Mouse (Mus musculus): ENCODE measurements at regions not wholly inside any gene's neighbourhood (a gene's known extent, or its start where the extent isn't known, plus 50 kb on each side); places are given as distances from the start of the nearest gene placed in this dataset.

- Histone ChIP-seq H3K4me3 (ENCODE audit: insufficient read depth, low read depth, low read length) (no peak overlapping the region), H3K27ac (replicated peaks; ENCODE audit: insufficient read depth, low read depth, low read length) (no peak overlapping the region), H3K27me3 (ENCODE audit: control insufficient read depth, insufficient read depth, low read length) (no peaks in the 10 kb centered on the region), H3K9ac (ENCODE audit: low read depth, low read length) (no peak overlapping the region), H3K4me1 (ENCODE audit: control insufficient read depth, insufficient read depth, low read length) (peaks cover 22% of the 10 kb centered on the region), H3K79me2 (ENCODE audit: control insufficient read depth, insufficient read depth, low read length) (no peaks in the 10 kb centered on the region), H3K36me3 (ENCODE audit: control insufficient read depth, insufficient read depth, low read length) (no peaks in the 10 kb centered on the region)
- WGBS: 28% methylated on average over 16 of the region's 17 CpGs
- TF ChIP-seq POLR2A (IDR thresholded peaks at IDR 0.05; ENCODE audit: extremely low read depth, insufficient read depth, low read length) (no peak), CTCF (IDR thresholded peaks at IDR 0.05; ENCODE audit: low read depth, low read length) (no peak)
- peak; percentile 56 for DNase-seq (ENCODE audit: extremely low read depth, low read depth, low spot score)
Observed at GRCm38 (mm10) chr17:29438347-29439235, 52.0 kb upstream of the Pim1 start.

- H3K4me3 ChIP-seq (ENCODE audit: insufficient read depth, low read depth, low read length): no peak overlapping the region
- DNase-seq (ENCODE audit: extremely low read depth, low read depth, low spot score): peak; percentile 59
- no peak overlapping the region; the same call in 1 of the 2 replicates for H3K27ac ChIP-seq (replicated peaks; ENCODE audit: insufficient read depth, low read depth, low read length)
- TF ChIP-seq POLR2A (IDR thresholded peaks at IDR 0.05; ENCODE audit: extremely low read depth, insufficient read depth, low read length): no peak
- no peak for TF ChIP-seq CTCF (IDR thresholded peaks at IDR 0.05; ENCODE audit: low read depth, low read length)
- no peaks in the 10 kb centered on the region for H3K79me2 ChIP-seq (ENCODE audit: control insufficient read depth, insufficient read depth, low read length)
- no peak overlapping the region for H3K9ac ChIP-seq (ENCODE audit: low read depth, low read length)
- H3K4me1 ChIP-seq (ENCODE audit: control insufficient read depth, insufficient read depth, low read length): peaks cover 22% of the 10 kb centered on the region
- 41% methylated on average over 4 of the region's 4 CpGs for WGBS
- no peaks in the 10 kb centered on the region for H3K27me3 ChIP-seq (ENCODE audit: control insufficient read depth, insufficient read depth, low read length)
- H3K36me3 ChIP-seq (ENCODE audit: control insufficient read depth, insufficient read depth, low read length): no peaks in the 10 kb centered on the region
Observed at GRCm38 (mm10) chr17:29439992-29440391, 50.6 kb upstream of the Pim1 start.

- no peaks in the 10 kb centered on the region for H3K36me3 ChIP-seq (ENCODE audit: control insufficient read depth, insufficient read depth, low read length)
- H3K9ac ChIP-seq (ENCODE audit: low read depth, low read length): no peak overlapping the region
- H3K79me2 ChIP-seq (ENCODE audit: control insufficient read depth, insufficient read depth, low read length): no peaks in the 10 kb centered on the region
- TF ChIP-seq POLR2A (IDR thresholded peaks at IDR 0.05; ENCODE audit: extremely low read depth, insufficient read depth, low read length): no peak
- no peak for TF ChIP-seq CTCF (IDR thresholded peaks at IDR 0.05; ENCODE audit: low read depth, low read length)
- peaks cover 22% of the 10 kb centered on the region for H3K4me1 ChIP-seq (ENCODE audit: control insufficient read depth, insufficient read depth, low read length)
- no peak for DNase-seq (ENCODE audit: extremely low read depth, low read depth, low spot score)
- H3K27me3 ChIP-seq (ENCODE audit: control insufficient read depth, insufficient read depth, low read length): no peaks in the 10 kb centered on the region
- no peak overlapping the region for H3K27ac ChIP-seq (replicated peaks; ENCODE audit: insufficient read depth, low read depth, low read length)
- no peak overlapping the region for H3K4me3 ChIP-seq (ENCODE audit: insufficient read depth, low read depth, low read length)
Observed at GRCm38 (mm10) chr17:29440490-29440889, 50.1 kb upstream of the Pim1 start.
